Mouse (Mus musculus): Measurements from ENCODE around the gene Tns2.

Gene Tns2

GRCm38 (mm10) chr15:102108651-102109525 is 8.7 kb downstream of the Tns2 start:
- peak in 1 of 2 experiments; percentile 66 for DNase-seq (ENCODE audit: low spot score in 2 of 2)

DNA sequence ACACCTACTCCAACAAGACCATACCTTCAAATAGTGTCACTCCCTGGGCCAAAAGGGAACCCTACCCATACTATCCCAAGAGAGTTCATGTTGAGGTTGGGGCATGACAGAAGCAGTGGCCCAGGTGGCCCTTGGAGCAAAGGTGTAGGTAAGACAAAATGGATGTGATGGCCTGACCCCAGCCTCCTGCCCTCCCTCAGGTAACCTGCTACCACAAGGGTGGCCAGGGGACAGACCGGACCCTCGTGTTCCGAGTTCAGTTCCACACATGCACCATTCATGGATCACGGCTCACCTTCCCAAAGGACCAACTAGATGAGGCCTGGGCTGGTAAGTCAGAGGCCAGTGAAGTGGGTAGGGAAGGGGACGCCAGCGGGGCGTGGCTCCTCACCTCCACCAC is 10.1 kb downstream of the Tns2 start:
- DNase-seq (ENCODE audit: low spot score in 2 of 2), result no peak

DNA sequence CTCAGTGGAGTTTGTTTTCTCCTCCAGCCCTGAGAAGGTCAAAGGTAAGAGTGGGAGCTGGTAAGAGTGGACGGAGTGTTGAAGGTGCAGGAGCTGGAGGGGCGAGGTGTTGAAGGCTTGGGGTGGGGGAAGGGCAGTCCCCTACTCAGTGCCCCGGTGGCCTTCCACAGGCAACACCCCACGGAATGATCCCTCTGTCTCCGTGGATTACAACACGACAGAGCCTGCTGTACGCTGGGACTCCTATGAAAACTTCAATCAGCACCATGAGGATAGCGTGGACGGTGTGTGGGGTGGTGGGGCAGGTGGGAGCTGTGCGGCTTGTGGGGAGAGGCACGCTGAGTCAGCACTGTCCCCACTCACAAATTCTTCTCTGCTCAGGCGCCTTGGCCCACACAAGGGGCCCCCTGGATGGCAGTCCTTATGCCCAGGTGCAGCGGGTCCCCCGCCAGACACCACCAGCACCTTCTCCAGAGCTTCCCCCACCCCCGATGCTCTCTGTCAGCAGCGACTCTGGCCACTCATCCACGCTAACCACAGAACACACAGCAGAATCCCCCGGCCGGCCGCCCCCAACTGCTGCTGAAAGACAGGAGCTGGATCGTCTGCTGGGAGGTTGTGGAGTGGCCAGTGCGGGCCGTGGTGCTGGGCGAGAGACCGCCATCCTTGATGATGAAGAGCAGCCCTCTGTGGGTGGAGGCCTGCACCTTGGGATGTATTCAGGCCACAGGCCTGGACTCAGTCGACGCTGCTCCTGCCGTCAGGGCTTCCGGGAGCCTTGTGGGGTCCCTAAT is 10.7 kb downstream of the Tns2 start:
- no peak for DNase-seq (ENCODE audit: low spot score in 2 of 2)

DNA sequence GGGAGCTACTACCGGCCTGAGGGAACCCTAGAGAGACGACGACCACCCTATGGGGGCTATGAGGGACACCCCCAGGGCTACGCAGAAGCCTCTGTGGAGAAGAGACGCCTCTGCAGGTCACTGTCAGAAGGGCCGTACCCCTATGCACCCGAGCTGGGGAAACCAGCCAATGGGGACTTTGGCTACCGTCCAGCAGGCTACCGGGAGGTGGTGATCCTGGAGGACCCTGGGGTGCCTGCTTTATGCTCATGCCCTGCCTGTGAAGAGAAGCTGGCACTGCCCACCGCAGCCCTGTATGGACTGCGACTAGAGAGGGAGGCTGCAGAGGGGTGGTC is 11.2 kb downstream of the Tns2 start:
- no peak for DNase-seq (ENCODE audit: low spot score in 2 of 2)

GRCm38 (mm10) chr15:102112181-102112580 is 12.0 kb downstream of the Tns2 start:
- no peak for DNase-seq (ENCODE audit: low spot score in 2 of 2)

GRCm38 (mm10) chr15:102112827-102113226 is 12.6 kb downstream of the Tns2 start:
- no peak for DNase-seq (ENCODE audit: low spot score in 2 of 2)

DNA sequence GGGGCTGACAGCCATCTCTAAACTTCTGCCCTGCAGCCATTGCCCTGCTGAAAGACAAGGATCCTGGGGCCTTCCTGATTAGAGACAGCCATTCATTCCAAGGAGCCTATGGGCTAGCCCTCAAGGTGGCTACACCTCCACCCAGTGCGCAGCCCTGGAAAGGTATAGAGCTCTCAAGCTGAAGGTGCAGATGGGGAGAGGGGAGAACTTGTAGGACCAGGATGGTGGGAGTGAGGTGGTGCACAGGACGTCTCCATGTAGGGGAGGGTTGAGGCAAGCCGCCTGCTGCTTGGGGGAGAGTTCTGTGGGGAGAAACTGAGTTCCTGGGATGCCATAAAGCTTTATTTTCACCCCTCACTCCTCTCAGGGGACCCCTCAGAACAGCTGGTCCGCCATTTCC is 13.5 kb downstream of the Tns2 start:
- DNase-seq (ENCODE audit: low spot score in 2 of 2), result no peak

DNA sequence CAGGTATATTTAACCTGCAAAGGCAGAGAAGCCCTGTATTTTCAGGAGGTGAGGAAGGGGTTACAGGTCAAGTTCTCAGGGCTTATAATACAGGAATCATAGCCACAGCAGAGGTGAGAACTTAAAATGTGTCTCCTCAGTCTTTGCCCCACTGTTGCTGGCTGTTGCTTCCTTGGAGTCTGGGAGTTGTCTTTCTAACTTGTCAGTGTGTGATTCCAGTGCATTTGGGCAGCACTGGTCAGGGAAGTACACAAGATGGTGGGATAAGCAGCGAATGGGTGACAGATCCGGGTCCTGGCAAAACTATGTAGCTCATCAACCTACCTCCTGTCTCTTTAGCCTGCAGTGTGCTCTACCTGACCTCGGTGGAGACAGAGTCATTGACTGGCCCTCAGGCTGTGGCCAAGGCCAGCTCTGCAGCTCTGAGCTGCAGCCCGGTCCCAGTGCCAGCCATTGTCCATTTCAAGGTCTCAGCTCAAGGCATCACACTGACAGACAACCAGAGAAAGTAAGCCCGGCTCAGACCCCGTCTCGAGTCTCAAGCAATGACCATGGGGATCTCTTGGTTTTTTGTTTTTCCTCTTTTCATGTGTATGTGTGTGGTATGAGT is 14.5 kb downstream of the Tns2 start:
- no peak for DNase-seq (ENCODE audit: low spot score in 2 of 2)

- DNase-seq (ENCODE audit: low spot score in 2 of 2), result no peak
These were observed 15.6 kb downstream of the Tns2 start for GRCm38 (mm10) chr15:102115731-102116231.

GRCm38 (mm10) chr15:102116753-102117415 is 16.7 kb downstream of the Tns2 start:
- DNase-seq (ENCODE audit: low spot score in 2 of 2), result no peak

- DNase-seq (ENCODE audit: low spot score in 2 of 2), result no peak
These were observed 17.5 kb downstream of the Tns2 start for GRCm38 (mm10) chr15:102117461-102118443.

- no peak for DNase-seq (ENCODE audit: low spot score in 2 of 2)
These were observed 18.4 kb downstream of the Tns2 start for GRCm38 (mm10) chr15:102118591-102118990.

DNA sequence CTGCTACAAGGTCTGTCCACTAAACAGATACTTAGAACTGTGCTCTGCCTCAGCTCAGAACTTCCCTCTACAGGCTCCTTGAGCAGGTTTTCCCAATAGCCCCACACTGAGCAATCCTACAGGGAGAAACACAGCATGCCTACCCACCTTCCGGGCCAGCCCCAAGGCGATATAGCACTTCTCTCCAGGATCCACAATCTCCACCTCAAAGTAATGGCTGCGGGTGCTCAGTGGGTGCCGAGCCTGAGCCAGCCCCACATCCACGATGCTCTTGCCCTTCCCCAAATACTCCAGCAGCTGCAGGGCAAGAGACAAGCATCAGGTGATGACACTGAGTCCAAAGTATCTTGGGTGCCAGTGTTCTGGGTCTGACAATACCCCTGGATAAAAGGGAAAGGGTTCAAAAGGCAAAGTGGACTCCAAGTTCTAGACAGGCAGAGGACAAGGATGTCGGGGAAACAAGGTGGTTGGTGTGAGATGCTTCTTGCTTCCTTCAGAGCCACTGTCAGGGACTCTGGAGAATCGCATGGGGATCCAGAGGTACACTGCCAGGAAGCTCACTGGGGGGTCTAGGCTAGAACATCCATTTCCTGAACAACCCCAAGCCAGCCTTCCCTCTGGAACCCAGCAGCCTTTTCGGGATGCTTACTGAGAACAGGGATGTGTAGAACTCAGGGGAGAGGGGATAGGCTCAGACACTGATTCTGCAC is 19.1 kb downstream of the Tns2 start:
- DNase-seq (ENCODE audit: low spot score in 2 of 2), result no peak

GRCm38 (mm10) chr15:102119831-102120170 is 19.6 kb downstream of the Tns2 start:
- no peak for DNase-seq (ENCODE audit: low spot score in 2 of 2)

DNA sequence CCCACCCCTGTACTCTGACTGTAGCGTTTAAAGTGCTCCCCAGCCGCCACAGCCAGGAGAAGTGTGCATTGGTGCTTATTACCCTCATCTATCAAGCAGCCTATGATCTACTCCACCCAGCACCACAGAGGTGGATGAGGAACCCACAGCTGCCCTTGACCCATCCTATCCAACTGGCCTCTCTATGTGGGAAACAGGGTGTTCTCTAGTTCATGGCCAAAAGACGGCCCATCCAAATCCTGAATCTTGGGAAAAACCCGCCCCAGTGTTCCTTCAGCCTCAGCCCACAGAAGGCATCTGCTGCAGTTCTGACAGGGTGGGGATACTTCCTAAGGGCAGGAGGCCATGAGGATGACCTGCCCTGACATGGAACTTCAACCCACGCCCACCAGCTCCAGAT is 20.3 kb downstream of the Tns2 start:
- DNase-seq (ENCODE audit: low spot score in 2 of 2), result no peak

- DNase-seq (ENCODE audit: low spot score in 2 of 2), result no peak
These were observed 26.1 kb downstream of the Tns2 start for GRCm38 (mm10) chr15:102126303-102126702.

- no peak for DNase-seq (ENCODE audit: low spot score in 2 of 2)
These were observed 33.1 kb downstream of the Tns2 start for GRCm38 (mm10) chr15:102133314-102133713.

DNA sequence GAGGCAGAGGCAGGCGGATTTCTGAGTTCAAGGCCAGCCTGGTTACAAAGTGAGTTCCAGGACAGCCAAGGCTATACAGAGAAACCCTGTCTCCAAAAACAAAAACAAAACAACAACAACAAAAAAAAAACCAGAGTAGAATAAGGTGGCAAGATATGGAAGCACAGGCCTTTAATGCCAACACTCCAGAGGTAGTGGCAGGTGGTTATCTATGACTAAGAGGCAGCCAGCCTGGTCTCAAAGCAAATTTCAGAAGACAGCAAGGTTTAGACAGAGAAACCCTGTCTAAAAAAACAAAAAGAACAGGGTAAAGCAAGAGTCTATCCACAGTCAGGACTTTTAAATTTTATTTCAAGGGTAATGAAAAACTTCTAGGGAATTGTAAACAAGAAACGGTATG is 34.5 kb downstream of the Tns2 start:
- no peak for DNase-seq (ENCODE audit: low spot score in 2 of 2)

- DNase-seq (ENCODE audit: low spot score in 2 of 2), result no peak
These were observed 35.4 kb downstream of the Tns2 start for GRCm38 (mm10) chr15:102135522-102136128.

All from right cerebral cortex, postnatal 36 days (tissue).